ENCODE assay signal across 8 mouse cellular contexts in the genomic region with DNA sequence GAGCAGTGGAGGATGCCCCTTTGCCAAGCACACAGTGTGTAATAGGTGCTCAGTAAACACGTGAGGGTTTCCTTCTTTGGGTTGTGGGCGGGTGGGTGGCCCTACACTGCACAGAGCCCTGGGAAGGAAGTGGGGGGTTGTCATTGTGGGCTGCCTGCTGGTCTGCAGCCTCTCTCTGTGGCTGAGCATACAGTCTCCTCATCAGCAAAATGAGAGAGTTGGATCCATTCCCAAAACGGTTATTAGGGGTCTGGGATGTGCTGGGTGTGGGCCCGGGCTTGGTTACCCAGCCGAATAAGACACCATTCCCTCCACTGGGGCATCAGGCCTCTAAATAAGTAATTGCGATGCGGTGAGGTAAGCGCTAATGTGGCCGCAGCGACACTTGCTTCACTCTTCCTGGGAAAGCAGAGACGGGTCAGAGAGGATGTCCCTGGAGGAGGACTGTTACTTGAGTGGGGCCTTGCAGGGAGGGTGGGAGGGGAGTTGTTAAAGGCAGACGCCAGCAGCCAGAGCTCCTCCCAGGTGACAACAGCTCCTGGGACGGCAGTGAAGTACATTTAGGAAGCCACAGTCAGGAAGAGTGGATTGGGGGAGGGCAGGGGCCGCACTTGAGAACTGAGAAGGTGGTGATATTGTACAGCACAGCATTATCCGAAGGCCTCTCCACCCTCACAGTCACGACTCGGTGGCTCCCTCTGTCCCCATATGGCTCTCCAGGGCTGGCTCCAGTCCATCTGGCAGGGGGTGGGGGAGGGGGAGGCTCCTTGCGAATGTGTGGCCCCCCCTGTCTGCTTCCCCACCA. TPM values are rescaled to one million over a fixed set of nuclear protein-coding genes. Genes with fewer than 3 reads are reported as not detected.
DNase-seq lines count a peak whose midpoint lies in the region; ATAC-seq lines count a peak whose summit lies in the region.

No protein-coding gene starts in this region.

- ATAC-seq in lung, embryonic 15.5 days (ENCODE audit: borderline replicate concordance, extremely low read depth, low FRiP score, low TSS enrichment), result peak; percentile 25; the same call in 1 of the 2 replicates
- ATAC-seq in heart, embryonic 13.5 days (ENCODE audit: extremely low read depth, insufficient number of reproducible peaks, low FRiP score, low TSS enrichment), result peak; percentile 65
- ATAC-seq in monocyte, adult 5-6 weeks (replicated peaks; ENCODE audit: insufficient number of reproducible peaks, low FRiP score, low TSS enrichment, poor library complexity, severe bottlenecking), result no peak

- H3K27ac ChIP-seq in lung, embryonic 15.5 days, result no peak overlapping the region
- H3K27ac ChIP-seq in heart, embryonic 13.5 days (replicated peaks), result 0 out of 2 replicates have a peak overlapping the region, but pooled peaks have one; percentile 22

- WGBS in lung, embryonic 15.5 days, result 27% methylated on average over 18 of the region's 18 CpGs
- whole genome bisulfite sequencing in heart, embryonic 13.5 days, result 12% methylated on average over 18 of the region's 18 CpGs

- no peak for DNase-seq in lung, postnatal 14 days
- peak; percentile 42 for DNase-seq in lung, postnatal 36 days
- DNase-seq in thymus, postnatal 10 days (ENCODE audit: low spot score in 2 of 2), result peak; percentile 45 to 47
- DNase-seq in layer of hippocampus, postnatal 25 days (ENCODE audit: extremely low spot score in 1 of 2, low spot score in 1 of 2), result no peak
- DNase-seq in left cerebral cortex, postnatal 25 days (ENCODE audit: low spot score in 2 of 2), result no peak

- intact Hi-C loops in left cerebral cortex, postnatal 25 days (cut with DNase I), result no loop called here

- peaks cover 4% of the 10 kb centered on the region; the same call in 1 of the 2 replicates for H3K27me3 ChIP-seq in lung, embryonic 15.5 days
- peaks cover 87% of the 10 kb centered on the region for H3K27me3 ChIP-seq in heart, embryonic 13.5 days (replicated peaks)

- H3K36me3 ChIP-seq in lung, embryonic 15.5 days, result peaks cover 28% of the 10 kb centered on the region
- H3K36me3 ChIP-seq in heart, embryonic 13.5 days, result peaks cover 34% of the 10 kb centered on the region

- H3K9ac ChIP-seq in lung, embryonic 15.5 days, result no peak overlapping the region
- H3K9ac ChIP-seq in heart, embryonic 13.5 days, result no peak overlapping the region

- no peak overlapping the region for H3K4me3 ChIP-seq in lung, embryonic 15.5 days
- no peak overlapping the region for H3K4me3 ChIP-seq in heart, embryonic 13.5 days

- H3K4me1 ChIP-seq in lung, embryonic 15.5 days, result peaks cover 82% of the 10 kb centered on the region
- peaks cover 89% of the 10 kb centered on the region for H3K4me1 ChIP-seq in heart, embryonic 13.5 days

- H3K4me2 ChIP-seq in lung, embryonic 15.5 days, result peak overlapping the region; percentile 9; the same call in 1 of the 2 replicates
- H3K4me2 ChIP-seq in heart, embryonic 13.5 days, result peak overlapping the region; percentile 50

- no peaks in the 10 kb centered on the region for H3K9me3 ChIP-seq in lung, embryonic 15.5 days
- no peaks in the 10 kb centered on the region for H3K9me3 ChIP-seq in heart, embryonic 13.5 days

RNA-seq across cellular contexts. Expression of gene Tle3, which starts 8.3 kb away (rescaled TPM):
- polyA plus RNA-seq in lung, embryonic 15.5 days (2015; fragmentation: Nextera tagmentation; extraction: Ambion mirVana), result 25.2 and 27.1 TPM in 2 replicates
- polyA plus RNA-seq in heart, embryonic 13.5 days (2015; fragmentation: Nextera tagmentation; extraction: Ambion mirVana), result 7.3 and 9.1 TPM in 2 replicates
- 10 to 100 TPM; 57.3 to 64.0 TPM for total RNA-seq in layer of hippocampus, postnatal 25 days (2021)
- total RNA-seq in left cerebral cortex, postnatal 25 days (2021), result 10 to 100 TPM; 67.9 to 79.5 TPM
- total RNA-seq in monocyte, adult 5-6 weeks (2017), result 96.0 to 177 TPM (median 119 TPM) in 3 replicates

Comparison
In these comparisons a context has a peak if more than half of its experiments do, and no peak if none do; other contexts are left out.
1. DNase-seq: peak in lung, postnatal 36 days (single experiment) and thymus, postnatal 10 days (2 of 2); none in lung, postnatal 14 days (single experiment), layer of hippocampus, postnatal 25 days (0 of 2) and left cerebral cortex, postnatal 25 days (0 of 2).